Mouse (Mus musculus) testis, adult 2 months (tissue): ENCODE data around the gene Mfng.

Source experiments
- CTCF ChIP-seq: fragments of 200-500 bp; IDR thresholded peaks from 2 replicates; pipeline ENCODE4 v1.5.1; 2012; ENCODE audit warnings: low read depth, mild to moderate bottlenecking, inconsistent platforms, low read length, moderate library complexity; ENCODE audit not compliant: control insufficient read depth, insufficient read depth, insufficient replicate concordance
- POLR2A ChIP-seq: fragments of 200-500 bp; IDR thresholded peaks from 2 replicates; pipeline ENCODE4 v1.6.1; 2012; ENCODE audit warnings: low read depth, mild to moderate bottlenecking, inconsistent platforms, low read length, moderate library complexity; ENCODE audit not compliant: control insufficient read depth

DNA sequence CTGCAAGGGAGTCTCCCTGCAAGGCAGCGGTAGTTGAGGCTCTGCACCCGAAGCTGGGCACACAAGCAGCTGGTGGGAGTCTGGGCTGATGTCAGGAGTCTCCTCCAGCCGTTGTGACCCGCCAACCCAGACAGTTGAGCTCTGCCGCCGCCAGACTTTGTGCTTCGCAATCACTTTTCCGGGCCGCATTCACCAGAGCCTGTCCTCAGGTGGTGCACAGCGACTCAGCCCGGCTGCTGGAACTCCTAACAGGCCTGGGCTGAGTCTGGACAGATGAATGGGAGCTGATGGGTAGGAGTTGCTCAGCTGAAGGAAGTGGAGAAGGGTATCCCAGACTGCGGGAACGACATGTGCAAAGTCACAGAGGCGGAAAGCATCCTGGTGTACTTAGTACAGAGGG lies 53.9 kb downstream of the Mfng start:
- no peak for TF ChIP-seq CTCF
- TF ChIP-seq POLR2A, result no peak; the same call in 1 of the 2 replicates
